Mouse (Mus musculus): ENCODE data around the gene Hist2h2aa2. TPM values are rescaled to one million over a fixed set of nuclear protein-coding genes. Genes with fewer than 3 reads are reported as not detected.

Hist2h2aa2 gene
- 258 and 451 TPM in 2 replicates for polyA plus RNA-seq (2015; fragmentation: Nextera tagmentation; extraction: Ambion mirVana)

GRCm38 (mm10) chr3:96239949-96240798 lies at the start of gene Hist2h2aa2:
Gene Hist2h2aa2, minus strand, starts transcription at chr3:96240276.

GRCm38 (mm10) chr3:96269511-96270474 lies 29.7 kb upstream of the Hist2h2aa2 start, which contains the start of gene Hist2h2bb:
Gene Hist2h2bb, plus strand, starts transcription at chr3:96269752.

GRCm38 (mm10) chr3:96268051-96268775 lies 28.1 kb upstream of the Hist2h2aa2 start, which contains the start of gene Hist2h3b:
Gene Hist2h3b, plus strand, starts transcription at chr3:96268654.

GRCm38 (mm10) chr3:96262979-96263550 lies 23.0 kb upstream of the Hist2h2aa2 start, which contains the start of gene Hist2h4:
Gene Hist2h4, minus strand, starts transcription at chr3:96263311.

GRCm38 (mm10) chr3:96246427-96246856 lies 6.4 kb upstream of the Hist2h2aa2 start, which contains the start of gene Hist2h3c1:
Gene Hist2h3c1, plus strand, starts transcription at chr3:96246685.

GRCm38 (mm10) chr3:96245003-96245886 lies 5.2 kb upstream of the Hist2h2aa2 start, which contains the start of gene Hist2h2aa1:
Gene Hist2h2aa1, plus strand, starts transcription at chr3:96245497.

GRCm38 (mm10) chr3:96238954-96239793 lies 902 bp downstream of the Hist2h2aa2 start, which contains the start of gene Hist2h3c2:
Gene Hist2h3c2, minus strand, starts transcription at chr3:96239127.

GRCm38 (mm10) chr3:96220765-96221639 lies 19.1 kb downstream of the Hist2h2aa2 start, which contains the start of the genes Hist2h2ac and Hist2h2be:
Gene Hist2h2ac, minus strand, starts transcription at chr3:96220880.
Gene Hist2h2be, plus strand, starts transcription at chr3:96221119.

GRCm38 (mm10) chr3:96219661-96220130 lies 20.4 kb downstream of the Hist2h2aa2 start, which contains the start of the genes Bola1 and Hist2h2ab:
Gene Bola1, minus strand, starts transcription at chr3:96219709.
Gene Hist2h2ab, plus strand, starts transcription at chr3:96219865.

Small RNA genes within 50 kb of the gene (microRNA-seq; reads per million reads assigned to microRNA genes)
- gene Gm44492 (ENCODE audit: borderline replicate concordance, insufficient number of aligned reads) = not detected
- not detected for gene Gm47311 (ENCODE audit: borderline replicate concordance, insufficient number of aligned reads)
- gene Gm47313 (ENCODE audit: borderline replicate concordance, insufficient number of aligned reads) = not detected

Other genes starting within 250 kb of the Hist2h2aa2 start
- 25.3 and 38.4 TPM in 2 replicates for gene Plekho1, start 244.3 kb downstream of the Hist2h2aa2 start, polyA plus RNA-seq (2015; fragmentation: Nextera tagmentation; extraction: Ambion mirVana)
- gene Vps45, start 181.8 kb downstream of the Hist2h2aa2 start, polyA plus RNA-seq (2015; fragmentation: Nextera tagmentation; extraction: Ambion mirVana) = 44.5 and 48.8 TPM in 2 replicates
- gene Otud7b, start 135.7 kb downstream of the Hist2h2aa2 start, polyA plus RNA-seq (2015; fragmentation: Nextera tagmentation; extraction: Ambion mirVana) = 10.6 and 16.1 TPM in 2 replicates
- gene Mtmr11, start 78.3 kb downstream of the Hist2h2aa2 start, polyA plus RNA-seq (2015; fragmentation: Nextera tagmentation; extraction: Ambion mirVana) = 16.9 and 21.9 TPM in 2 replicates
- gene Sf3b4, start 67.9 kb downstream of the Hist2h2aa2 start, polyA plus RNA-seq (2015; fragmentation: Nextera tagmentation; extraction: Ambion mirVana) = 68.8 and 90.2 TPM in 2 replicates
- gene Sv2a, start 59.1 kb downstream of the Hist2h2aa2 start, polyA plus RNA-seq (2015; fragmentation: Nextera tagmentation; extraction: Ambion mirVana) = 7.0 and 12.5 TPM in 2 replicates
- 94.8 and 99.9 TPM in 2 replicates for gene Bola1, start 20.6 kb downstream of the Hist2h2aa2 start, polyA plus RNA-seq (2015; fragmentation: Nextera tagmentation; extraction: Ambion mirVana)
- 0.35 TPM in 1 of 2 replicates, not detected in the other for gene Hist2h2ab, start 20.4 kb downstream of the Hist2h2aa2 start, polyA plus RNA-seq (2015; fragmentation: Nextera tagmentation; extraction: Ambion mirVana)
- 4.3 and 5.1 TPM in 2 replicates for gene Hist2h2ac, start 19.4 kb downstream of the Hist2h2aa2 start, polyA plus RNA-seq (2015; fragmentation: Nextera tagmentation; extraction: Ambion mirVana)
- gene Hist2h2be, start 19.2 kb downstream of the Hist2h2aa2 start, polyA plus RNA-seq (2015; fragmentation: Nextera tagmentation; extraction: Ambion mirVana) = 3.7 and 6.3 TPM in 2 replicates
- gene Hist2h3c2, start 1.1 kb downstream of the Hist2h2aa2 start, polyA plus RNA-seq (2015; fragmentation: Nextera tagmentation; extraction: Ambion mirVana) = 2.3 and 5.0 TPM in 2 replicates
- gene Hist2h2aa1, start 5.2 kb upstream of the Hist2h2aa2 start, polyA plus RNA-seq (2015; fragmentation: Nextera tagmentation; extraction: Ambion mirVana) = 71.6 and 129 TPM in 2 replicates
- gene Hist2h3c1, start 6.4 kb upstream of the Hist2h2aa2 start, polyA plus RNA-seq (2015; fragmentation: Nextera tagmentation; extraction: Ambion mirVana) = 0.63 TPM in 1 of 2 replicates, not detected in the other
- gene Hist2h4, start 23.0 kb upstream of the Hist2h2aa2 start, polyA plus RNA-seq (2015; fragmentation: Nextera tagmentation; extraction: Ambion mirVana) = 1.8 and 3.8 TPM in 2 replicates
- 12.9 and 15.1 TPM in 2 replicates for gene Hist2h3b, start 28.4 kb upstream of the Hist2h2aa2 start, polyA plus RNA-seq (2015; fragmentation: Nextera tagmentation; extraction: Ambion mirVana)
- gene Hist2h2bb, start 29.5 kb upstream of the Hist2h2aa2 start, polyA plus RNA-seq (2015; fragmentation: Nextera tagmentation; extraction: Ambion mirVana) = 3.5 and 4.4 TPM in 2 replicates
- gene Fcgr1, start 53.7 kb upstream of the Hist2h2aa2 start, polyA plus RNA-seq (2015; fragmentation: Nextera tagmentation; extraction: Ambion mirVana) = 4.1 and 5.1 TPM in 2 replicates
- not detected in 2 replicates for gene BC107364, start 212.0 kb upstream of the Hist2h2aa2 start, polyA plus RNA-seq (2015; fragmentation: Nextera tagmentation; extraction: Ambion mirVana)